Mouse (Mus musculus) layer of hippocampus, adult 2 months (tissue): ENCODE data around the gene Ctsw. TPM values are rescaled to one million over a fixed set of nuclear protein-coding genes. Genes with fewer than 3 reads are reported as not detected.

Experiments used
- DNase-seq, 2 experiments: peaks; one replicate each; pipeline ENCODE4 v3.0.0; 2022; ENCODE audit warnings: low spot score in 2 of 2
- H3K27ac ChIP-seq: fragments of 200-600 bp; 2 replicates; pipeline ENCODE4 v1.8.1; 2022
- H3K4me3 ChIP-seq: fragments of 200-600 bp; 2 replicates; pipeline ENCODE4 v1.8.1; 2022; ENCODE audit warnings: mild to moderate bottlenecking
- CTCF ChIP-seq: fragments of 200-600 bp; conservative IDR thresholded peaks from 2 replicates; pipeline ENCODE4 v1.8.1; 2022; ENCODE audit warnings: antibody characterized with exemption, mild to moderate bottlenecking, moderate library complexity
- total RNA-seq, 2 experiments: library from RNA; stranded (reverse); gene quantifications; 2 replicates each; pipeline ENCODE4 v1.2.3; 2021

The Ctsw gene
- total RNA-seq, 2 experiments from 2014 or later = 0.31 TPM; not detected in 1

DNA sequence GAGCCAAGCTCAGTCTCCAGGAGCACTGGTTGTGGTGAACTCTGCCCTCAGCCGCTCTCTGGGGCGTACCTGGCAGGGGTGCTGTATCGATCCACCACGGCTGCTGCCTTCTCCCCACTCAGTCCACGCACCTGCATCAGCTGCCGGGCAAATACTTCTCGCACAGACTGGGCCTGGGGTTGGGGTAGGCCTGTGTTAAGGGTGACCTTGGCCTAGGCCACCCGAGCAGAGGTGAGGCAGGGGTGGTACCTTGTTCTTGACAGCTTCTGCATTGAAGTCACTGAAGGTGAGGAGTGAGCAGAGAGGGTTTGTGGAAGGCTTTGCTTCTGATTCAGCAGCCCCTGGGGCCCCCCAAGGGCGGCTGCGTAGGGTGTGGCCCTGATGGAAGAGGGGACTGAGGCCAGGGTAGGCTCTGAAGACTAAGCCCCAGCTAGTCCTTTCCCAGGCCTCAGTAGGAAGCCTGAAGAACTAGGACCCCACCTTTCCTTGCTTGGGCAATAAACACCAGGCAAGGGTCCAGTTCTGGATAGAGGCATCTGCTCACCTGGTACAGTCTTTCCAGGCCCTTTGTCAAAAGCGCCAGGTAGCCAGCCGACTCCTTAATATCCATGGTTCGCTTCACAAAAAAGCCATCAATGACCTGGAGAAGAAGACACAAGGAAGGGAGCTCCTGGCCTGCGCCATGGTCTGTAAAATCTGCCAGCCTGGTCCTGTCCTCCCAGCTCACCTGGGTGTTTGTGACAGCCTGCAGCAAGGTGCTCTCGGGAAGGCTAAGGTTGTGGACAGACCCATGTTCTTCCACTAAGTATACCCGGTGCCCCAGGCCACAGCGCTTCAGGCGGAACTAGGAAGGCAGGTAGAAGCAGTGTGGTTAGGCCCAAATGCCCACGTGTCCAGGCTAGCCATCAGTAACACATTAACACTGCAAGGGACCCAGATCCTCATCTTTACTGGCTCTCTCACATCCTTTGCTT lies 15.4 kb upstream of the Ctsw start:
- no peak for DNase-seq
- no peak for TF ChIP-seq CTCF
- H3K4me3 ChIP-seq = no peak overlapping the region
- no peak overlapping the region for H3K27ac ChIP-seq

DNA sequence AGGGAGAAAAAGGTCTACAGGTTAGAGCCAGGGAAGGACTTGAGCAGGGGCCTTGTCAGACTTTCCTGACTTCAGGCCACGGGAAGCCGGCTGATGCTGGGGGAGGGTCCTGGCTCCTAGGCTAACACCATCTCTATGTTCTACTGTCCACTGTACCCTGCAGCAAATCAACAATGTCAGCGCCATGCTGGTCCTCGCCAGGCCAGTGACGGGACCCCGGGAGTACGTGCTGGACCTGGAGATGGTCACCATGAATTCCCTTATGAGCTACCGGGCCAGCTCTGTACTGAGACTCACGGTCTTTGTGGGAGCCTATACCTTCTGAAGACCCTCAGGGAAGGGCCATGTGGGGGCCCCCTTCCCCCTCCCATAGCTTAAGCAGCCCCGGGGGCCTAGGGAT lies 13.1 kb upstream of the Ctsw start:
- DNase-seq = no peak
- H3K27ac ChIP-seq = no peak overlapping the region
- no peak for TF ChIP-seq CTCF
- no peak overlapping the region for H3K4me3 ChIP-seq

DNA sequence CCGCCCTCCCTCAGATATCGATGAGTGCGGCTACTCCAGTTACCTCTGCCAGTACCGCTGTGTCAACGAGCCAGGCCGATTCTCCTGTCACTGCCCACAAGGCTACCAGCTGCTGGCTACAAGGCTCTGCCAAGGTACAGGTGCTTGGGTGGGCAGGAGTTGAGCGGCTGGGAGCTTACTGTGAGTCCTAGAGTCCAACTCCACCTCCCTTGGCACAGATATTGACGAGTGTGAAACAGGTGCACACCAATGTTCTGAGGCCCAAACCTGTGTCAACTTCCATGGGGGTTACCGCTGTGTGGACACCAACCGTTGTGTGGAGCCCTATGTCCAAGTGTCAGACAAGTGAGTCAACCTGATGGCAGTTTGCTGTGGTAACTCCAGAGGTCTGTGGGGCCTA lies 11.7 kb upstream of the Ctsw start:
- Histone ChIP-seq H3K4me3 (no peak overlapping the region), H3K27ac (no peak overlapping the region)
- no peak for DNase-seq
- no peak for TF ChIP-seq CTCF

DNA sequence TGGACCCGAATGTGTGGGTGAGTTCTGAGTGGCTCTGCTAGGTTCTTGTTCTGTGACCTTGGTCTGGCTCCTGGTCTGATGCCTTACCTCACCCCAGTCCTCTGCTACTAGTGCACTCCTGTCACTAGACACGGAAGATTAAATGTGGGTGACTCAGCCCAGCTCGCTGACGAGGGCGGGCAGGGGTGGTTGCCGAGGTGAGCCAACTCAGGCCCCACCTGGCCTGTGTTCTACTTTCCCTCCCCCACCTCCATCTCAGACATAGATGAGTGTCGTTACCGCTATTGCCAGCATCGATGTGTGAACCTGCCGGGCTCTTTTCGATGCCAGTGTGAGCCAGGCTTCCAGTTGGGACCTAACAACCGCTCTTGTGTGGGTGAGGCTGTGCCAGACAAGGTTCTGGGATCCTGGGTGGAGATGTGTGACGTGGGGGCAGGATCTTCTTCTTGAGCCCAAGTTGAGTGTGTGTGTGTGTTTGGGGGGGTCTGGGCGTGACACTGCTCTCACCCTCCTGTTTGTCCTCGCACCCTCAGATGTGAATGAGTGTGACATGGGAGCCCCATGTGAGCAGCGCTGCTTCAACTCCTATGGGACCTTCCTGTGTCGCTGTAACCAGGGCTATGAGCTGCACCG lies 9.5 kb upstream of the Ctsw start:
- TF ChIP-seq CTCF = no peak
- Histone ChIP-seq H3K27ac (no peak overlapping the region), H3K4me3 (no peak overlapping the region)
- DNase-seq = no peak

DNA sequence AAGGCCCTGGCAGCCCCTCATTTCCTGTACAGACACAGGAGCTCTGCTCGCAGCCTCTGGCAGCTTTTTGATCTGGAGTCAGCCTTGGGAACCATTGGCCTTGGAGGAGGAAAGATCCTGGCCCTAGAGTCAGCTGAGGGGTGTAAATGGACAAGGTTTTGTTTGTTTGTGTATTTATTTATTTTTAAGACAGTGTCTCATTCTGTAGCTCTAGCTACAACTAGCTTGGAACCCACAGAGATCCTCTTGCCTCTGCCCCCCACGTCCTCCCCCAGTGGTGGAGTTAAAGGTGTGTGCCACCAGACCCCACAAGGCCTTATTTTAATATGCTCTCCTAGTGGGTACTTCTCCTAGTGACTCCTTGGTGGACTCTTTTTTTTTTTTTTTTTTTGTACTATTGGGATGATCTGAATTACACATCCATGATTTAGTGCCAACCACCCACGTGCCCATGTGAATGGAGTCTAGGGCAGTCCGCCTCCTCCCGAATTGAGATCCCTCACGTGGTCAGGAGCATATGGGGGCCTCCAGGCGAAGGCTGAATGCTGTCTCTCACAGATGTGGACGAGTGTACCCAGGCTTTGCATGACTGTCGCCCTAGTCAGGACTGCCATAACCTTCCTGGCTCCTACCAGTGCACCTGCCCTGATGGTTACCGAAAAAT lies 8.8 kb upstream of the Ctsw start:
- TF ChIP-seq CTCF = no peak
- Histone ChIP-seq H3K27ac (no peak overlapping the region), H3K4me3 (no peak overlapping the region)
- peak in 1 of 2 experiments; percentile 42 for DNase-seq

DNA sequence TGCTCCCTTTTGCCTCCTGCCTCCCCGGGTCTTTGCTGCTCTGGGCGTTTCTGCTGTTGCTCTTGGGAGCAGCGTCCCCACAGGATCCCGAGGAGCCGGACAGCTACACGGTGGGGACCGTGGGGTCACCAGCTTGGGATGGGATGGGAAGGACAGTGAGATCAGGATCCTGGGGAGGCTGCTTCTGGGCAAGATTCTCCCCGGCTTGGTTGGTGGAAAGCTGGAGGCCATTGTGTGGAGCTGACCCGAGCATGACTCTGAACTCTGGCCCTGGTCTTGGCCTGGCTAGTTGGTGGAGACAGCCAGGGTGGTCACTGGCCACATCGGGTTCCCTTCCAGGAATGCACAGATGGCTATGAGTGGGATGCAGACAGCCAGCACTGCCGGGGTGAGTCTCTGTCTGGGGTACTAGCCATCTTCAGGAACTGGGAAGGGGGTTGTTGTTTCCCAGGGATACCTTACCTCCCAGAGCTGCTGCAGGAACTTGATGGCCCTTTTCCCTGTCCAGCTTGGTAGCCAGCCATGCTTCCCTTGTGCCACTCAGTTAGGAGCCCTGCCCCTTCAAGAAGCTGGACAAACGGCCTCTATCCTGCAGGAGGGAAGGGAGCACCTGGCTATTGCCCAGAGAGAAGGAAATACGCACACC lies 6.9 kb upstream of the Ctsw start:
- no peak for TF ChIP-seq CTCF
- Histone ChIP-seq H3K27ac (peak overlapping the region; percentile 82), H3K4me3 (peak overlapping the region; percentile 55)
- DNase-seq = no peak

DNA sequence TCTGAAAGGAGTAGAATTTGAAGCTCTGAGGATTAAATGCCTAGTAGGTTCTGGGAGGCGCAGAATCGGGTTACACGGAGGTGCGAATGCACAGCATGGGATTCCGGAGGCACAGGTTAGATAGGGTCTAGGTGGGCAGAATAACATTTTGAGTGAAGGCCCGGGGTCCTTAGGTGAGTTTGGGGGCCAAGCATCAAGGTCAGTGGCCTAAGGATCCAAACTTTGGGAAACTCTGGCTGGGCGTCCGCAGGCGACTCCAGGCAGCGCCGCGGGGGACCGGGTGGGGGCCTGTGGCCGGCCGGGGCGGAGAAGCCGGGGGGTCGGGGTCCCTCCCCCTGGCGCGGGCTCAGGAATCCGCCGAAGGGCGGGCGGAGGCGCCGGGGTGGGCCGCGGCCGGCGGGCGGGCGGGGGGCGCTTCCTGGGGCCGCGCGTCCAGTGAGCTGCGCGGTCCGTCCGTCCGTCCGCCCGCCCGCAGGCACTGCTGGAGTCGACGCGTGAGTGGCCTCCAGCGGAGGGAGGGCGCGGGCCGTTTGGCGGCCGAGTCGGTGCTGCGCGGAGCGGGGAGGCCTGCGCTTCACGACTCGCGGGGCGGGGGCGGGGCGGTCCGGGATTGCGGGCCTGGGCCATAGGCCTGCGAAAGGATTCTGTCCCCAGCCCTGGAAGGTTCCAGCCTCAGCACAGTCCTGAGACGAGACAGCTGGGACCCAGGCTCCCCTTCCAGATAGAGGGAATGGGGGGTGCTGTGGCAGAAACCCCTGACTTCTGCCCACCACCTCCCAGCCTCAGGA lies 6.2 kb upstream of the Ctsw start:
- H3K27ac ChIP-seq = peak overlapping the region; percentile 82
- DNase-seq = no peak
- no peak for TF ChIP-seq CTCF
- peak overlapping the region; percentile 55 for H3K4me3 ChIP-seq

DNA sequence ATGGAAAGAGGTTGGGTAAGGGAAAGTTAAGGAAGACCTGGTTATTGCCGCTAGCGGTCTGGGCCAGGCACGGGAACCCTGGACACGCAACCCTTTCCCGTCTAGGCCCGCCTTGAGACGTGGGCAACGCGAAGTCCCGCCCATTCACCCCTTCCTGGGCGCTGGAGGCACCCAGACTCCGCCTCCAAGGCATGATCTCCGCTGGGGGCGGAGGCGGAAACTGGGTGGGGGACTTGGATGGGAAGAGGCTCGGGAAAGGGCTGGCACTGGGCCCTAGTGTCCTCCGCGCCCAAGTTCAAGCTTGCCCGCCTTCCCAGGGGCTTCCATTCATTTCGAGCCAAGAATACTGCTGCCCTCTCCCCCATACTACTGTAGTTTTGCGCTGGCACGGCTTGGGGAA lies 5.4 kb upstream of the Ctsw start, which contains the start of gene Efemp2:
Gene Efemp2 (plus strand): TSS at position 235 of the 400 bp plus-strand sequence.
- DNase-seq = peak; percentile 55 to 60
- peak within 1 kb of the TSS; percentile 55 for H3K4me3 ChIP-seq
- TF ChIP-seq CTCF = no peak

DNA sequence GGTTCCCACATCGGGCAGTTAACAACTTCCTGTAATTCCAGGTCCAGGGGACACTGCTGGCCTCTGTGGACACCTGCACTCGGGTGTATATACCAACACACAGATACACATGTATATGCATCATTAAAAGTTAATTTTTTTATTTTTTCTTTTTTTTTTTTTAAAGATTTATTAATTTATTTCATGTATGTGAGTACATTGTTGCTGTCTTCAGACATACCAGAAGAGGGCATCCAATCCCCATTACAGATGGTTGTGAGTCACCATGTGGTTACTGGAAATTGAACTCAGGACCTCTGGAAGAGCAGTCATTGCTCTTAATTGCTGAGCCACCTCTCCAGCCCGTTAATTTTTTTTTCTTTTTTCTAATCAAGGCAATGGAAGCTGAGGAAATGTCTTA lies 4.5 kb upstream of the Ctsw start:
- peak; percentile 67 for TF ChIP-seq CTCF
- no peak for DNase-seq
- H3K27ac ChIP-seq = no peak overlapping the region
- H3K4me3 ChIP-seq = no peak overlapping the region

More for the DNA sequence above, 5.4 kb upstream of the Ctsw start, which contains the start of gene Efemp2:
- peak within 1 kb of the TSS; percentile 82 for H3K27ac ChIP-seq

DNA sequence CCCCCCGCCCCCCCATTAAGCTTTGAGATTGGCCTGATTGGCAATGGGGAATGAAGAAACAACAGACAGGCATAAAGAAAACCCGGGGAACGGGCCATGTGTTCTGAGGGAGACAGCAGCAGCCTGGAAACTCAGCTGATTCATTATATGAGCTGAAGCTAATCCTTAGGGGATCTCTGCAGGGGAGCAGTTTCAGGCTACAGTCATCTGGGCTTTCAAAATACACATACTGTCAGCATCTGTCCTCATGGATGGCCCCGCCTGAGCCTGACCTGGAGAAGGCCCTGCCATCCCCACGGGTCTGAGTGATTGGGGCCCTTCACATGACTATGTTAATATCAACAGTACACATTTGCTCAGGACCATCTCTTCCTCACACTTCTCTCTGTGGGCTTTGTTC lies 3.5 kb upstream of the Ctsw start:
- Histone ChIP-seq H3K4me3 (no peak overlapping the region), H3K27ac (no peak overlapping the region)
- no peak for DNase-seq
- no peak for TF ChIP-seq CTCF

DNA sequence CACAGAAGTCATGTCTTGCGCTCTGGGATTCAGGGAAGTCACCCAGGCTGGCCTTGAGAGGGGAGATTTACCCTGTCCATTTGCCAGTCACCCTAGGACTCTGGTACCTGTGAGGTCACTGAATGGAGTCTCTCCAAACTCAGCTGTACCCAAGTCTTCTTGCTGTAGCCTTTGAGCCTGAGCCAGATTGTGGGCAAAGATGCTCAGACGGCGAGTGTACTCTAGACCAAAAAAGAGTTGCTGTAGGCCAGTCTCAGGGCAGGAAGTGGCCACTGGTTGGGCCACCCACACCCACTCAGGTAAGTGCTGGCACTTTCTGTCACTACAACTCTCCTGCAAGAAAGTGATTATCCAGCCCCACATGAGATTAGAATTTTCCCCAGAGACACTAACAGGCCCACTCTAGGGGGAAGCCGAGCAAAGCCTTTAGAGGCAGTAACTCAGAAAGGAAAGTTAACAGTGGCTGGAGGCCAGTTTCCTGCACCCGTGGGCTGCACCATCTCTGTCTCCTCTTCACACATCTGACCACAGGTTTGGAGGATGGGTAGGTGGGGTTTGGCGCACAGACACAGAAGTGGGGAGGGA lies 1.3 kb downstream of the Ctsw start:
- no peak overlapping the region for H3K4me3 ChIP-seq
- DNase-seq = no peak
- no peak overlapping the region for H3K27ac ChIP-seq
- TF ChIP-seq CTCF = no peak
